Mouse (Mus musculus) forebrain, embryonic 14.5 days (tissue): ENCODE measurements around the gene Tymp. TPM values are rescaled to one million over a fixed set of nuclear protein-coding genes. Genes with fewer than 3 reads are reported as not detected.

Source experiments
- ATAC-seq: fragments of 200-750 bp; cut with Nextera tagmentation; 2 replicates; pipeline ENCODE4 v1.8.0; 2017; ENCODE audit warnings: mild to moderate bottlenecking, moderate library complexity
- DNase-seq: peaks from one replicate; pipeline ENCODE4 v3.0.0-alpha.2; 2015; ENCODE audit warnings: low spot score
- H3K27ac ChIP-seq: fragments of 300-500 bp; sonication (generic); 2 replicates; pipeline ENCODE4 v1.5.1; 2014; ENCODE audit warnings: low read depth, mild to moderate bottlenecking, control low read depth, low read length, moderate library complexity
- H3K27me3 ChIP-seq: fragments of 300-500 bp; sonication (generic); replicated peaks from 2 replicates; pipeline ENCODE4 v1.6.1; 2014; ENCODE audit warnings: low read length, control low read depth, mixed read lengths; ENCODE audit not compliant: control insufficient read depth, insufficient read depth
- H3K36me3 ChIP-seq: fragments of 300-500 bp; sonication (generic); 2 replicates; pipeline ENCODE4 v1.6.1; 2014; ENCODE audit warnings: low read length, control low read depth; ENCODE audit not compliant: control insufficient read depth, insufficient read depth
- H3K4me1 ChIP-seq: fragments of 300-500 bp; sonication (generic); 2 replicates; pipeline ENCODE4 v1.6.1; 2014; ENCODE audit warnings: antibody characterized with exemption, low read length, control low read depth; ENCODE audit not compliant: control insufficient read depth, insufficient read depth
- H3K4me2 ChIP-seq: fragments of 300-500 bp; sonication (generic); 2 replicates; pipeline ENCODE4 v1.6.1; 2014; ENCODE audit warnings: mild to moderate bottlenecking, control low read depth, low read length
- H3K4me3 ChIP-seq: fragments of 300-500 bp; sonication (generic); 2 replicates; pipeline ENCODE4 v1.5.1; 2014; ENCODE audit warnings: low read depth, low read length, control low read depth
- H3K9ac ChIP-seq: fragments of 300-500 bp; sonication (generic); 2 replicates; pipeline ENCODE4 v1.6.1; 2014; ENCODE audit warnings: mild to moderate bottlenecking, low read length, control low read depth, moderate library complexity
- H3K9me3 ChIP-seq: fragments of 300-500 bp; sonication (generic); replicated peaks from 2 replicates; pipeline ENCODE4 v1.6.1; 2016; ENCODE audit warnings: low read length, control low read depth, mixed read lengths; ENCODE audit not compliant: control insufficient read depth
- WGBS: fragments of 180-500 bp; shearing (Covaris S2); extraction: QIAGEN DNeasy Blood & Tissue Kit; methylation state at CpG from one replicate; pipeline ENCODE4 v1.1.7; 2014; 5-methylcytosine and 5-hydroxymethylcytosine counted together
- polyA plus RNA-seq: library from polyadenylated mRNA; unstranded; fragments of >200 nt; fragmentation: Nextera tagmentation; extraction: Ambion mirVana; gene quantifications from 2 replicates; pipeline ENCODE4 v1.2.1, GENCODE M21; 2014

Tymp gene
- polyA plus RNA-seq, 1 experiment from 2014 or later: 2.8 TPM

GRCm38 (mm10) chr15:89372068-89372467, 4.8 kb downstream of the Tymp start:
- DNase-seq (no peak), ATAC-seq (no peak)
- H3K36me3 ChIP-seq: peaks cover 59% of the 10 kb centered on the region
- no peak overlapping the region for H3K4me3 ChIP-seq
- no peaks in the 10 kb centered on the region for H3K9me3 ChIP-seq
- H3K27ac ChIP-seq: no peak overlapping the region
- peaks cover 2% of the 10 kb centered on the region; the same call in 1 of the 2 replicates for H3K4me1 ChIP-seq
- H3K27me3 ChIP-seq: peaks cover 11% of the 10 kb centered on the region
- H3K9ac ChIP-seq: no peak overlapping the region
- 85% methylated on average over 13 of the region's 13 CpGs for WGBS
- no peak overlapping the region for H3K4me2 ChIP-seq

GRCm38 (mm10) chr15:89365141-89365551, 11.7 kb downstream of the Tymp start:
- H3K4me3 ChIP-seq: no peak overlapping the region
- H3K27ac ChIP-seq: no peak overlapping the region
- 89% methylated on average over 4 of the region's 4 CpGs for WGBS
- H3K27me3 ChIP-seq: no peaks in the 10 kb centered on the region
- H3K4me1 ChIP-seq: no peaks in the 10 kb centered on the region
- no peak for DNase-seq
- no peak overlapping the region for H3K4me2 ChIP-seq
- ATAC-seq: no peak
- peaks cover 99% of the 10 kb centered on the region for H3K36me3 ChIP-seq
- H3K9ac ChIP-seq: no peak overlapping the region
- H3K9me3 ChIP-seq: no peaks in the 10 kb centered on the region

- Histone ChIP-seq H3K4me2 (no peak overlapping the region), H3K27ac (no peak overlapping the region), H3K9ac (no peak overlapping the region), H3K27me3 (no peaks in the 10 kb centered on the region), H3K9me3 (no peaks in the 10 kb centered on the region), H3K4me3 (no peak overlapping the region), H3K4me1 (no peaks in the 10 kb centered on the region), H3K36me3 (peaks cover 81% of the 10 kb centered on the region)
- no peak for DNase-seq
- ATAC-seq: no peak
- 92% methylated on average over 7 of the region's 7 CpGs for WGBS
Observed at GRCm38 (mm10) chr15:89363051-89363450, 13.8 kb downstream of the Tymp start.

- peaks cover 14% of the 10 kb centered on the region for H3K4me1 ChIP-seq
- peaks cover 41% of the 10 kb centered on the region for H3K36me3 ChIP-seq
- H3K4me3 ChIP-seq: no peak overlapping the region
- no peak overlapping the region for H3K9ac ChIP-seq
- WGBS: 88% methylated on average over 3 of the region's 3 CpGs
- DNase-seq (no peak), ATAC-seq (no peak)
- H3K4me2 ChIP-seq: no peak overlapping the region
- H3K9me3 ChIP-seq: no peaks in the 10 kb centered on the region
- H3K27me3 ChIP-seq: no peaks in the 10 kb centered on the region
- H3K27ac ChIP-seq: no peak overlapping the region
Observed at GRCm38 (mm10) chr15:89358784-89359183, 18.1 kb downstream of the Tymp start.

- WGBS: 0% methylated on average over 15 of the region's 15 CpGs
- Histone ChIP-seq H3K4me2 (peak overlapping the region; percentile 78), H3K9me3 (no peaks in the 10 kb centered on the region), H3K4me3 (peak overlapping the region; percentile 83), H3K27me3 (no peaks in the 10 kb centered on the region), H3K9ac (peak overlapping the region; percentile 83), H3K36me3 (peaks cover 41% of the 10 kb centered on the region), H3K4me1 (peaks cover 14% of the 10 kb centered on the region), H3K27ac (peak overlapping the region; percentile 46)
- DNase-seq: peak; percentile 93
- peak; percentile 60 for ATAC-seq
Observed at GRCm38 (mm10) chr15:89356372-89356771, 20.5 kb downstream of the Tymp start.

GRCm38 (mm10) chr15:89355241-89356187, 21.3 kb downstream of the Tymp start, which contains the start of the genes Lmf2 and Ncaph2:
Gene Lmf2, minus strand, starts transcription at chr15:89355659.
Gene Ncaph2, plus strand, starts transcription at chr15:89355719.
- Histone ChIP-seq H3K4me2 (peak within 1 kb of the TSS; percentile 78), H3K4me3 (peak within 1 kb of the TSS; percentile 83), H3K9ac (peak within 1 kb of the TSS; percentile 83), H3K9me3 (no peaks in the 10 kb centered on the region), H3K27ac (peak within 1 kb of the TSS; percentile 46), H3K27me3 (no peaks in the 10 kb centered on the region), H3K4me1 (peaks cover 14% of the 10 kb centered on the region), H3K36me3 (peaks cover 41% of the 10 kb centered on the region)
- ATAC-seq: peak; percentile 93
- WGBS: under 1% methylated on average over 63 of the region's 64 CpGs
- DNase-seq: peak; percentile 98

- H3K36me3 ChIP-seq: peaks cover 48% of the 10 kb centered on the region
- peak overlapping the region; percentile 73 for H3K4me2 ChIP-seq
- H3K27ac ChIP-seq: no peak overlapping the region
- H3K27me3 ChIP-seq: no peaks in the 10 kb centered on the region
- WGBS: 80% methylated on average over 7 of the region's 7 CpGs
- H3K4me3 ChIP-seq: peak overlapping the region; percentile 83
- peaks cover 14% of the 10 kb centered on the region for H3K4me1 ChIP-seq
- no peak for ATAC-seq
- DNase-seq: no peak
- peak overlapping the region; percentile 83 for H3K9ac ChIP-seq
- no peaks in the 10 kb centered on the region for H3K9me3 ChIP-seq
Observed at GRCm38 (mm10) chr15:89354455-89354854, 22.4 kb downstream of the Tymp start.

GRCm38 (mm10) chr15:89353837-89354236, 23.0 kb downstream of the Tymp start:
- Histone ChIP-seq H3K4me3 (no peak overlapping the region), H3K27me3 (no peaks in the 10 kb centered on the region), H3K9me3 (no peaks in the 10 kb centered on the region), H3K9ac (no peak overlapping the region; the same call in 1 of the 2 replicates), H3K4me2 (no peak overlapping the region), H3K36me3 (peaks cover 49% of the 10 kb centered on the region), H3K27ac (no peak overlapping the region), H3K4me1 (peaks cover 14% of the 10 kb centered on the region)
- DNase-seq (no peak), ATAC-seq (no peak)
- 96% methylated on average over 16 of the region's 16 CpGs for WGBS

GRCm38 (mm10) chr15:89352795-89353194, 24.0 kb downstream of the Tymp start:
- WGBS: 97% methylated on average over 12 of the region's 12 CpGs
- Histone ChIP-seq H3K4me2 (no peak overlapping the region), H3K4me1 (peaks cover 14% of the 10 kb centered on the region), H3K27ac (no peak overlapping the region), H3K4me3 (no peak overlapping the region), H3K9ac (no peak overlapping the region), H3K27me3 (no peaks in the 10 kb centered on the region), H3K36me3 (peaks cover 46% of the 10 kb centered on the region), H3K9me3 (no peaks in the 10 kb centered on the region)
- ATAC-seq (no peak), DNase-seq (no peak)
